Mouse (Mus musculus) limb, embryonic 14.5 days (tissue): ENCODE data around the gene Fam234b. TPM values are rescaled to one million over a fixed set of nuclear protein-coding genes. Genes with fewer than 3 reads are reported as not detected.

Experiments used
- ATAC-seq: fragments of 200-750 bp; cut with Nextera tagmentation; 2 replicates; pipeline ENCODE4 v1.8.0; 2017; ENCODE audit warnings: low read depth, moderate number of reproducible peaks, moderate TSS enrichment; ENCODE audit not compliant: low FRiP score
- DNase-seq: peaks from one replicate; pipeline ENCODE4 v3.0.0-alpha.2; 2015; ENCODE audit warnings: low spot score
- H3K27ac ChIP-seq: fragments of 300-500 bp; sonication (generic); replicated peaks from 2 replicates; pipeline ENCODE4 v1.5.1; 2014; ENCODE audit warnings: low read depth, mild to moderate bottlenecking, low read length, moderate library complexity, mixed read lengths
- H3K27me3 ChIP-seq: fragments of 300-500 bp; sonication (generic); 2 replicates; pipeline ENCODE4 v1.6.1; 2014; ENCODE audit warnings: low read length, mixed read lengths; ENCODE audit not compliant: control insufficient read depth, insufficient read depth
- H3K36me3 ChIP-seq: fragments of 300-500 bp; sonication (generic); 2 replicates; pipeline ENCODE4 v1.6.1; 2014; ENCODE audit warnings: mild to moderate bottlenecking, low read length, moderate library complexity, mixed read lengths; ENCODE audit not compliant: control insufficient read depth, insufficient read depth
- H3K4me1 ChIP-seq: fragments of 300-500 bp; sonication (generic); 2 replicates; pipeline ENCODE4 v1.6.1; 2014; ENCODE audit warnings: antibody characterized with exemption, low read length, mixed read lengths; ENCODE audit not compliant: control insufficient read depth, insufficient read depth
- H3K4me2 ChIP-seq: fragments of 300-500 bp; sonication (generic); replicated peaks from 2 replicates; pipeline ENCODE4 v1.6.1; 2014; ENCODE audit warnings: low read depth, mild to moderate bottlenecking, low read length, moderate library complexity; ENCODE audit not compliant: severe bottlenecking
- H3K4me3 ChIP-seq: fragments of 300-500 bp; sonication (generic); replicated peaks from 2 replicates; pipeline ENCODE4 v1.5.1; 2014; ENCODE audit warnings: low read length
- H3K9ac ChIP-seq: fragments of 300-500 bp; sonication (generic); 2 replicates; pipeline ENCODE4 v1.6.1; 2014; ENCODE audit warnings: mild to moderate bottlenecking, low read depth, low read length, moderate library complexity; ENCODE audit not compliant: severe bottlenecking
- H3K9me3 ChIP-seq: fragments of 300-500 bp; sonication (generic); 2 replicates; pipeline ENCODE4 v1.6.1; 2016; ENCODE audit warnings: low read length; ENCODE audit not compliant: control insufficient read depth
- POLR2A ChIP-seq: fragments of 200-500 bp; IDR thresholded peaks from 2 replicates; pipeline ENCODE4 v1.8.0; 2012; ENCODE audit warnings: inconsistent platforms, mild to moderate bottlenecking, moderate library complexity, borderline replicate concordance; ENCODE audit not compliant: insufficient read depth, insufficient read length; ENCODE audit errors: extremely low read depth
- WGBS: fragments of 180-500 bp; shearing (Covaris S2); extraction: QIAGEN DNeasy Blood & Tissue Kit; methylation state at CpG from one replicate; pipeline ENCODE4 v1.1.7; 2014; 5-methylcytosine and 5-hydroxymethylcytosine counted together
- polyA plus RNA-seq, 2 experiments: library from polyadenylated mRNA; depleted of rRNA in 1 of 2; stranded (reverse) in 1 of 2; unstranded in 1 of 2; fragments of >200 nt; fragmentation: Nextera tagmentation in 1 of 2; extraction: Ambion mirVana in 1 of 2; gene quantifications; 2 replicates each; pipeline versions ENCODE4 v1.2.1 to v1.2.3; 2012 to 2014

Gene Fam234b
- polyA plus RNA-seq, 2 experiments: 23.9 to 26.2 TPM

DNA sequence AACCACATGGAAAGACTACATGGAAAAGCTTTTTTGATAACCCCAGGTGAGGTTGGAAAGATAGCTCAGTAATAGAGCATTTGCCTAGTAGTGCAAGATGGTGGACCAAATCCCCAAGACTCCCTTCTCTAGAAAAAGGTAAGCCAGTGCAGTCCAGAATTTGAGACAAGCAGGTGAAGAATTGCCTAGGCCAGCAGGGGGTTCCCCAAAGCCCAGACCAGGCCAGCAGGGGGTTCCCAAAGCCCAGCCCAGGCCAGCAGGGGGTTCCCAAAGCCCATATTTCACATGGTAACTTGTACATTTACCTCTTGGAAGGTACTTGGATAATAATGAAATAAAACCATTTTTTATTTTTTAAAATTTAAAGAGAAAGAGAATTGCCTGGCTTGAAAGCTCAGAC lies 20.5 kb upstream of the Fam234b start:
- no peak for DNase-seq
- ATAC-seq: no peak
- H3K4me2 ChIP-seq: no peak overlapping the region
- H3K4me3 ChIP-seq: no peak overlapping the region
- H3K36me3 ChIP-seq: no peaks in the 10 kb centered on the region
- no peaks in the 10 kb centered on the region for H3K9me3 ChIP-seq
- no peaks in the 10 kb centered on the region for H3K4me1 ChIP-seq
- no peak overlapping the region for H3K27ac ChIP-seq
- TF ChIP-seq POLR2A: no peak
- H3K27me3 ChIP-seq: no peaks in the 10 kb centered on the region
- no peak overlapping the region for H3K9ac ChIP-seq

DNA sequence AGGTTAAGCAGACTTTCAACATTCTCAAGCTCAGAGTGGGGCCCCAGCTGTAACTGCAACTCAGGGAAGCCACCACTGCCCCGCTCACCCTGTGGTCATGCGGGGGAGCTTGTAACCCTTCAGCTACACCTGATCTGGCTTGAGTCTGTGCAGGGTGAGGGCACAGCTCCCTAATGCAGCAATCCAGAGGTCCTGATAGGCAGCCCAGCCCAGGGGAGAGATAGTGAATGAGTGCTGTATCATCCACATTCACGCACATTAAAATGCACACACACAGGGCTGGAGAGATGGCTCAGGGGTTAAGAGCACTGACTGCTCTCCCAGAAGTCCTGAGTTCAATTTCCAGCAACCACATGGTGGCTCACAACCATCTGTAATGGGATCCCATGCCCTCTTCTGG lies 19.2 kb upstream of the Fam234b start:
- no peak for DNase-seq
- H3K9ac ChIP-seq: no peak overlapping the region
- no peak for ATAC-seq
- H3K27me3 ChIP-seq: no peaks in the 10 kb centered on the region
- TF ChIP-seq POLR2A: no peak
- 49% methylated on average over 3 of the region's 3 CpGs for WGBS
- no peak overlapping the region for H3K4me3 ChIP-seq
- H3K27ac ChIP-seq: no peak overlapping the region
- no peaks in the 10 kb centered on the region for H3K4me1 ChIP-seq
- no peak overlapping the region for H3K4me2 ChIP-seq
- H3K36me3 ChIP-seq: no peaks in the 10 kb centered on the region
- no peaks in the 10 kb centered on the region for H3K9me3 ChIP-seq

DNA sequence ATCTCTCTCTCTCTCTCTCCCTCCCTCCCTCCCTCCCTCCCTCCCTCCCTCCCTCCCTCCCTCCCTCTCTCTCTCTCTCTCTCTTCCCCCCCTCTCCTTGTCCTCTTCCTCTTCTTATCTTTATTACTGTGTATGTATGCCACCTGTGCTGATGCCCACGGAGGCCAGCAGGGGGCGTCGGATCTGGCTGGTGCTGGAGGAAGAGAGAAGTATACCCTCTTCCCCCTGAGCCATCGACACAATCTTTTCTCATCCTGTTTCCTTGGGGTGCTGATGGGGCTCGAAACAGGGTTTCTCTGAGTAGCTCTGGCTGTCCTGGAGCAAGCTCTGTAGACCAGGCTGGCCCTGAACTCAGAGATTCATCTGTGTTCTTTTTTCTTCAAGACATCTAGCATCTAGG lies 14.9 kb upstream of the Fam234b start:
- H3K9ac ChIP-seq: no peak overlapping the region
- no peak overlapping the region for H3K4me2 ChIP-seq
- no peaks in the 10 kb centered on the region for H3K36me3 ChIP-seq
- ATAC-seq (no peak), DNase-seq (no peak)
- no peak overlapping the region for H3K27ac ChIP-seq
- H3K9me3 ChIP-seq: no peaks in the 10 kb centered on the region
- 61% methylated on average over 5 of the region's 5 CpGs for WGBS
- H3K27me3 ChIP-seq: no peaks in the 10 kb centered on the region
- H3K4me3 ChIP-seq: no peak overlapping the region
- no peak for TF ChIP-seq POLR2A
- H3K4me1 ChIP-seq: no peaks in the 10 kb centered on the region

DNA sequence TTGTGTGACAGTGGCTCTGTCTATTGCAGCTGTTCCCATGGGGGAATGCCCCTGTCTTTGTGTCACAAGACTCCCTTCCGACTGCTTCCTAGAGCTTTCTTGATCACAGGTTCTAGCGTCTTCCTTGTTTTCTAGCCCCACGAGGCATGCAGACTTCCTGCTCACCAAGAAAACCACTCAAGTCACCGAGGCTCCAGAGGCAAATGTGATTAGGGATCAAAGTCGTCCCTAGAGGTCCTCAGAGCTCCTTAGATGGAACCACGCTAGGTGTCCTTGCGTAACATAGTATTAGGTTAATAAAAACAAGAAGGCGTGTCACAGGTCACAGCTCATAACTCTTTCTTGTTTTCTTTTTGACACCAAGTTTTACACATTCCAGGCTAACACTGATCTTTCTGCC lies 13.8 kb upstream of the Fam234b start:
- ATAC-seq (no peak), DNase-seq (no peak)
- no peak overlapping the region for H3K4me2 ChIP-seq
- no peak for TF ChIP-seq POLR2A
- no peak overlapping the region for H3K9ac ChIP-seq
- H3K27ac ChIP-seq: no peak overlapping the region
- H3K36me3 ChIP-seq: no peaks in the 10 kb centered on the region
- H3K4me3 ChIP-seq: no peak overlapping the region
- no peaks in the 10 kb centered on the region for H3K4me1 ChIP-seq
- H3K27me3 ChIP-seq: no peaks in the 10 kb centered on the region
- H3K9me3 ChIP-seq: no peaks in the 10 kb centered on the region
- WGBS: 30% methylated on average over 8 of the region's 8 CpGs

DNA sequence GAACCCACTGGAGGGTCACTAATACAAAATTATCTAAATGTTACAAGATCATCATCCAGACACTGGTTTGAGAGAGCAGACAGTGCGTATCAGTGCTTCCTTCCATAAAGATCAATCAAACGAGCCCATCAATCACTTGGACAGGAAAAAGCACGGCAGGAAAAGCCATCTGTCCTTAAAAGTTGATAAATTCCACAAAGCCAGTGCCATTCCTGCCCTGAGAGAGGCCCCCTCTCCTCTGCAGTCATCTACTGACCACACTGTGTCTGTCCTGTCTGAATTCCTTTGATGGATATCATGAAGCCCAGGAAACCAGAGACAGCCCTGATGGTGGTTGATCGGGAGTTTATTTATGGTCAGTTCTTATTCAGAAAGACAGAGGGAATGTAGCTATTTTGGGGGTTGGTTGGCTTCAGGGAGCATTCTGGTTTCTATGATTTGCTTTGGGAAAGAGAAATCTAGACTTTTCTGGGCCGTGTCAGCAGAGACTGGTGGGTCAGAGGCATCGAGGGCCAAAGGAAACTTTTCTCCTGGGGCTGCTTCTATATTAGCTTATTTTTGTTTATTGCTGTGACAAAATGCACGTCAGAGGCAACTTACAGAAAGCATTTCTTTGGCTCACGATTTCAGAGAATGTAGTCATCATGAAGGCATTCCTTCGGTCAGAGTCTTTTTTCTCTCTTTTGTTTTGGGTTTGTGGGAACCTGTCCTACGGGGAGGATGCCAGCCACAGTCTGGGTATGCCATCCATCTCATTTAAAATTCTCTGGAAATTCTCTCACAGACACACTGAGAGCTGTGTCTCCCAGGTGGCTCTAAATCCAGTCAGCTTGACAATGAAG lies 10.5 kb upstream of the Fam234b start:
- Histone ChIP-seq H3K4me2 (no peak overlapping the region), H3K4me3 (no peak overlapping the region), H3K36me3 (no peaks in the 10 kb centered on the region), H3K9ac (no peak overlapping the region), H3K9me3 (no peaks in the 10 kb centered on the region), H3K27ac (no peak overlapping the region), H3K27me3 (no peaks in the 10 kb centered on the region), H3K4me1 (no peaks in the 10 kb centered on the region)
- ATAC-seq (no peak), DNase-seq (no peak)
- 49% methylated on average over 10 of the region's 10 CpGs for WGBS
- no peak for TF ChIP-seq POLR2A

DNA sequence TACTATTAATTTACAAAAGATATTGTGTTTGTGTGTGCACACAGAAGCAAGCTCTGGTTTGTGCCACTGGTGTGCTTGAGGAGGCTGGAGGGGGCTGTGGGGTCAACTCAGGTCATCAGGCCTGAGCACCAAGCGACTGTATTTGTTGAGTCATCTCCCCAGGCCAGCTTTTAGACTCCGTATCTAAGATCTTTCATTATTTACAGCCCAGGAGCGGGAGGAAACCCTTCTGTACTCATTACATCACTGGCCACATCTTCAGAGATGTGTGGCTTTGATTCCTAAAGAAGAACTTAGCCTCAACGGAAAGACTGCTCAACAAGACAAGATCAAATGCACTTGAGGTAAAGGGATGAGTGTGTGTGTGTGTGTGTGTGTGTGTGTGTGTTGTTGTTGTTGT lies 9.1 kb upstream of the Fam234b start:
- DNase-seq (no peak), ATAC-seq (no peak)
- H3K9me3 ChIP-seq: no peaks in the 10 kb centered on the region
- TF ChIP-seq POLR2A: no peak
- H3K4me3 ChIP-seq: no peak overlapping the region
- no peak overlapping the region for H3K9ac ChIP-seq
- no peaks in the 10 kb centered on the region for H3K4me1 ChIP-seq
- no peaks in the 10 kb centered on the region for H3K36me3 ChIP-seq
- H3K27ac ChIP-seq: no peak overlapping the region
- no peak overlapping the region for H3K4me2 ChIP-seq
- no peaks in the 10 kb centered on the region for H3K27me3 ChIP-seq
- WGBS: 59% methylated on average over 4 of the region's 4 CpGs
